Mouse (Mus musculus): ENCODE results near the gene Usp34.

DNA sequence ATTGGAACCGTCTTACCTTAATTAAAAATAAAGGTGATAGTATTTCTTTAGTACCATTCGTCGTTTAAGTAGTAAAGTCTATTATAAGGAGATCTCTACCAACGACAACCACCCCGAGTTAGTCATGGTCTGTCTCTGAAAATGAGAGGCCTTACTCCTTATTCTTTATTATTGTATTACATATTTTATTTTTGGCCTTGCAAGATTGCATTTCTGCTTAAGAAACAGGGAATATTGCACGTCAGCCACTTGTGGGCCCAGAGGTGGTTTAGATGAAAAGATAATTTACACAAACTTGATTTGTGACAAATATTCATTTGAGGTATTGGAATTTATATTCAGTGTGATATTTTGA is 848 bp downstream of the Usp34 start:
- TF ChIP-seq CTCF (conservative IDR thresholded peaks at IDR 0.05 in 1 of 2, IDR thresholded peaks at IDR 0.05 in 1 of 2; ENCODE audit: low read depth in 2 of 2, low read length in 2 of 2) = no peak
- TF ChIP-seq TBP (conservative IDR thresholded peaks at IDR 0.05; ENCODE audit: low read depth, low read length) = no peak
- TF ChIP-seq RCOR1 (conservative IDR thresholded peaks at IDR 0.05; ENCODE audit: low read depth, low read length) = no peak
- TF ChIP-seq MEF2A (IDR thresholded peaks at IDR 0.05; ENCODE audit: borderline replicate concordance, low read depth, low read length) = no peak
- TF ChIP-seq CHD2 (IDR thresholded peaks at IDR 0.05; ENCODE audit: low read length) = no peak
